Mouse (Mus musculus): ENCODE data around the gene Atp6ap1l. TPM values are rescaled to one million over a fixed set of nuclear protein-coding genes. Genes with fewer than 3 reads are reported as not detected.
"Not testable (repeated sequence)": the region's sequence is repeated elsewhere in the genome, so short reads cannot be mapped to it uniquely, and the experiment has no call there.

Gene Atp6ap1l
- polyA plus RNA-seq (2014; fragmentation: Nextera tagmentation; extraction: Ambion mirVana) = 0.85 and 1.5 TPM in 2 replicates

- ATAC-seq (ENCODE audit: insufficient number of reproducible peaks, insufficient read depth, low FRiP score, low read depth) = no peak
- Histone ChIP-seq H3K4me3 (ENCODE audit: control insufficient read depth in 1 of 2, insufficient read depth in 1 of 2, low read depth in 1 of 2, low read length in 2 of 2) (no peak within 1 kb of the TSS), H3K9ac (ENCODE audit: low read length) (no peak within 1 kb of the TSS), H3K4me1 (ENCODE audit: control insufficient read depth in 2 of 2, insufficient read depth in 2 of 2, low read length in 2 of 2) (no peaks in the 10 kb centered on the region; a peak in 1 of 4 replicates), H3K27me3 (ENCODE audit: control insufficient read depth, insufficient read depth, low read length) (no peaks in the 10 kb centered on the region), H3K27ac (replicated peaks in 1 of 2; ENCODE audit: control insufficient read depth in 1 of 2, insufficient read depth in 1 of 2, low read depth in 2 of 2, low read length in 2 of 2) (no peak within 1 kb of the TSS), H3K36me3 (ENCODE audit: control insufficient read depth, insufficient read depth, low read length) (no peaks in the 10 kb centered on the region), H3K9me3 (ENCODE audit: control insufficient read depth, low read length) (0 out of 2 replicates have a peak, but pooled peaks cover 3% of the 10 kb centered on the region), H3K4me2 (ENCODE audit: low read length) (no peak within 1 kb of the TSS)
- 93% methylated on average over 5 of the region's 5 CpGs for WGBS
Measured at GRCm38 (mm10) chr13:90905176-90905575, at the start of gene Atp6ap1l. Gene Atp6ap1l, minus strand, starts transcription at chr13:90905355.

- H3K9ac ChIP-seq (ENCODE audit: low read length) = no peak overlapping the region
- 79% methylated on average over 5 of the region's 5 CpGs for WGBS
- ATAC-seq (ENCODE audit: insufficient number of reproducible peaks, insufficient read depth, low FRiP score, low read depth) = no peak
- no peak overlapping the region for H3K27ac ChIP-seq (replicated peaks in 1 of 2; ENCODE audit: control insufficient read depth in 1 of 2, insufficient read depth in 1 of 2, low read depth in 2 of 2, low read length in 2 of 2)
- no peaks in the 10 kb centered on the region for H3K4me1 ChIP-seq (ENCODE audit: control insufficient read depth in 2 of 2, insufficient read depth in 2 of 2, low read length in 2 of 2)
- no peak overlapping the region for H3K4me2 ChIP-seq (ENCODE audit: low read length)
- no peaks in the 10 kb centered on the region for H3K36me3 ChIP-seq (ENCODE audit: control insufficient read depth, insufficient read depth, low read length)
- H3K4me3 ChIP-seq (ENCODE audit: control insufficient read depth in 1 of 2, insufficient read depth in 1 of 2, low read depth in 1 of 2, low read length in 2 of 2) = no peak overlapping the region
- H3K9me3 ChIP-seq (ENCODE audit: control insufficient read depth, low read length) = no peaks in the 10 kb centered on the region
- H3K27me3 ChIP-seq (ENCODE audit: control insufficient read depth, insufficient read depth, low read length) = no peaks in the 10 kb centered on the region
Measured at GRCm38 (mm10) chr13:90939600-90939999, 34.4 kb upstream of the Atp6ap1l start.

GRCm38 (mm10) chr13:90939192-90939591, 34.0 kb upstream of the Atp6ap1l start:
- Histone ChIP-seq H3K9ac (ENCODE audit: low read length) (no peak overlapping the region), H3K4me1 (ENCODE audit: control insufficient read depth in 2 of 2, insufficient read depth in 2 of 2, low read length in 2 of 2) (no peaks in the 10 kb centered on the region), H3K36me3 (ENCODE audit: control insufficient read depth, insufficient read depth, low read length) (no peaks in the 10 kb centered on the region), H3K4me2 (ENCODE audit: low read length) (no peak overlapping the region), H3K27me3 (ENCODE audit: control insufficient read depth, insufficient read depth, low read length) (no peaks in the 10 kb centered on the region), H3K9me3 (ENCODE audit: control insufficient read depth, low read length) (no peaks in the 10 kb centered on the region), H3K27ac (replicated peaks in 1 of 2; ENCODE audit: control insufficient read depth in 1 of 2, insufficient read depth in 1 of 2, low read depth in 2 of 2, low read length in 2 of 2) (no peak overlapping the region), H3K4me3 (ENCODE audit: control insufficient read depth in 1 of 2, insufficient read depth in 1 of 2, low read depth in 1 of 2, low read length in 2 of 2) (no peak overlapping the region)
- ATAC-seq (ENCODE audit: insufficient number of reproducible peaks, insufficient read depth, low FRiP score, low read depth) = no peak
- WGBS = 43% methylated on average over 6 of the region's 6 CpGs

GRCm38 (mm10) chr13:90935852-90936251, 30.7 kb upstream of the Atp6ap1l start:
- WGBS = 83% methylated on average over 7 of the region's 7 CpGs

GRCm38 (mm10) chr13:90933256-90933655, 28.1 kb upstream of the Atp6ap1l start:
- Histone ChIP-seq H3K4me1 (ENCODE audit: control insufficient read depth in 2 of 2, insufficient read depth in 2 of 2, low read length in 2 of 2) (no peaks in the 10 kb centered on the region), H3K4me3 (ENCODE audit: control insufficient read depth in 1 of 2, insufficient read depth in 1 of 2, low read depth in 1 of 2, low read length in 2 of 2) (no peak overlapping the region), H3K36me3 (ENCODE audit: control insufficient read depth, insufficient read depth, low read length) (peaks cover 5% of the 10 kb centered on the region; the same call in 1 of the 2 replicates), H3K9me3 (ENCODE audit: control insufficient read depth, low read length) (no peaks in the 10 kb centered on the region), H3K9ac (ENCODE audit: low read length) (no peak overlapping the region), H3K27me3 (ENCODE audit: control insufficient read depth, insufficient read depth, low read length) (no peaks in the 10 kb centered on the region), H3K27ac (replicated peaks in 1 of 2; ENCODE audit: control insufficient read depth in 1 of 2, insufficient read depth in 1 of 2, low read depth in 2 of 2, low read length in 2 of 2) (no peak overlapping the region), H3K4me2 (ENCODE audit: low read length) (no peak overlapping the region)
- 74% methylated on average over 3 of the region's 3 CpGs for WGBS
- ATAC-seq (ENCODE audit: insufficient number of reproducible peaks, insufficient read depth, low FRiP score, low read depth) = no peak

More at GRCm38 (mm10) chr13:90935852-90936251, 30.7 kb upstream of the Atp6ap1l start:
- Histone ChIP-seq H3K4me2 (ENCODE audit: low read length) (no peak overlapping the region), H3K27me3 (ENCODE audit: control insufficient read depth, insufficient read depth, low read length) (no peaks in the 10 kb centered on the region), H3K36me3 (ENCODE audit: control insufficient read depth, insufficient read depth, low read length) (no peaks in the 10 kb centered on the region), H3K9ac (ENCODE audit: low read length) (no peak overlapping the region), H3K4me3 (ENCODE audit: control insufficient read depth in 1 of 2, insufficient read depth in 1 of 2, low read depth in 1 of 2, low read length in 2 of 2) (no peak overlapping the region), H3K4me1 (ENCODE audit: control insufficient read depth in 2 of 2, insufficient read depth in 2 of 2, low read length in 2 of 2) (no peaks in the 10 kb centered on the region), H3K9me3 (ENCODE audit: control insufficient read depth, low read length) (no peaks in the 10 kb centered on the region), H3K27ac (replicated peaks in 1 of 2; ENCODE audit: control insufficient read depth in 1 of 2, insufficient read depth in 1 of 2, low read depth in 2 of 2, low read length in 2 of 2) (no peak overlapping the region)
- ATAC-seq (ENCODE audit: insufficient number of reproducible peaks, insufficient read depth, low FRiP score, low read depth) = no peak

GRCm38 (mm10) chr13:90929847-90930246, 24.7 kb upstream of the Atp6ap1l start:
- Histone ChIP-seq H3K9me3 (ENCODE audit: control insufficient read depth, low read length) (no peaks in the 10 kb centered on the region), H3K27ac (replicated peaks in 1 of 2; ENCODE audit: control insufficient read depth in 1 of 2, insufficient read depth in 1 of 2, low read depth in 2 of 2, low read length in 2 of 2) (no peak overlapping the region), H3K9ac (ENCODE audit: low read length) (no peak overlapping the region), H3K4me3 (ENCODE audit: control insufficient read depth in 1 of 2, insufficient read depth in 1 of 2, low read depth in 1 of 2, low read length in 2 of 2) (no peak overlapping the region), H3K27me3 (ENCODE audit: control insufficient read depth, insufficient read depth, low read length) (no peaks in the 10 kb centered on the region), H3K4me2 (ENCODE audit: low read length) (no peak overlapping the region), H3K36me3 (ENCODE audit: control insufficient read depth, insufficient read depth, low read length) (peaks cover 35% of the 10 kb centered on the region), H3K4me1 (ENCODE audit: control insufficient read depth in 2 of 2, insufficient read depth in 2 of 2, low read length in 2 of 2) (no peaks in the 10 kb centered on the region)
- no peak for ATAC-seq (ENCODE audit: insufficient number of reproducible peaks, insufficient read depth, low FRiP score, low read depth)
- WGBS = 20% methylated on average over 5 of the region's 5 CpGs

GRCm38 (mm10) chr13:90928266-90928665, 23.1 kb upstream of the Atp6ap1l start:
- H3K9me3 ChIP-seq (ENCODE audit: control insufficient read depth, low read length); H3K4me1 ChIP-seq (ENCODE audit: control insufficient read depth in 2 of 2, insufficient read depth in 2 of 2, low read length in 2 of 2); H3K27ac ChIP-seq (replicated peaks in 1 of 2; ENCODE audit: control insufficient read depth in 1 of 2, insufficient read depth in 1 of 2, low read depth in 2 of 2, low read length in 2 of 2); H3K4me2 ChIP-seq (ENCODE audit: low read length); H3K27me3 ChIP-seq (ENCODE audit: control insufficient read depth, insufficient read depth, low read length); H3K4me3 ChIP-seq (ENCODE audit: control insufficient read depth in 1 of 2, insufficient read depth in 1 of 2, low read depth in 1 of 2, low read length in 2 of 2); ATAC-seq (ENCODE audit: insufficient number of reproducible peaks, insufficient read depth, low FRiP score, low read depth); H3K9ac ChIP-seq (ENCODE audit: low read length): not testable (repeated sequence)
- H3K36me3 ChIP-seq (ENCODE audit: control insufficient read depth, insufficient read depth, low read length) = peaks cover 43% of the 10 kb centered on the region
- 88% methylated on average over 9 of the region's 10 CpGs for WGBS

- WGBS = 68% methylated on average over 5 of the region's 5 CpGs
- Histone ChIP-seq H3K27ac (replicated peaks in 1 of 2; ENCODE audit: control insufficient read depth in 1 of 2, insufficient read depth in 1 of 2, low read depth in 2 of 2, low read length in 2 of 2) (no peak overlapping the region), H3K4me1 (ENCODE audit: control insufficient read depth in 2 of 2, insufficient read depth in 2 of 2, low read length in 2 of 2) (no peaks in the 10 kb centered on the region), H3K4me2 (ENCODE audit: low read length) (no peak overlapping the region), H3K36me3 (ENCODE audit: control insufficient read depth, insufficient read depth, low read length) (peaks cover 43% of the 10 kb centered on the region), H3K9me3 (ENCODE audit: control insufficient read depth, low read length) (no peaks in the 10 kb centered on the region), H3K9ac (ENCODE audit: low read length) (no peak overlapping the region), H3K4me3 (ENCODE audit: control insufficient read depth in 1 of 2, insufficient read depth in 1 of 2, low read depth in 1 of 2, low read length in 2 of 2) (no peak overlapping the region), H3K27me3 (ENCODE audit: control insufficient read depth, insufficient read depth, low read length) (no peaks in the 10 kb centered on the region)
- no peak for ATAC-seq (ENCODE audit: insufficient number of reproducible peaks, insufficient read depth, low FRiP score, low read depth)
Measured at GRCm38 (mm10) chr13:90926938-90927633, 21.9 kb upstream of the Atp6ap1l start.
